ENCODE assay signal across 10 mouse cellular contexts in genomic region chr15:100263246-100263905, GRCm38 (mm10). TPM values are rescaled to one million over a fixed set of nuclear protein-coding genes. Genes with fewer than 3 reads are reported as not detected.
DNase-seq lines count a peak whose midpoint lies in the region; TF ChIP-seq lines count a peak whose summit lies in the region.
"Had no signal": no experiment of that assay in that cellular context is flagged by ENCODE, and none has a peak within 500 bp of the region (broad histone marks: within the 10 kb centered on the region; RNA-seq: fewer than 3 reads in every experiment).

No protein-coding gene starts in this region.

- H3K4me3 ChIP-seq in left cerebral cortex, adult 2 months: no peak overlapping the region
- H3K4me3 ChIP-seq in cortical plate, adult 2 months (ENCODE audit: insufficient read depth, low read length): no peak overlapping the region
- H3K4me3 ChIP-seq: lung, embryonic 15.5 days had no signal

- peak; percentile 18 for DNase-seq in cerebellum, adult 8-10 months
- DNase-seq in cerebellum, postnatal 4 days (ENCODE audit: low spot score in 2 of 2): no peak
- DNase-seq in left cerebral cortex, adult 2 months (ENCODE audit: extremely low spot score in 1 of 2, low spot score in 2 of 2): no peak
- no peak for DNase-seq in left cerebral cortex, adult 18-20 months (ENCODE audit: low spot score in 2 of 2)
- DNase-seq in mesoderm, embryonic 11.5 days (ENCODE audit: low read depth, low spot score): peak; percentile 13
- no peak for DNase-seq in spleen, postnatal 4 days (ENCODE audit: low spot score in 2 of 2)
- DNase-seq in right cerebral cortex, postnatal 25 days: no peak

- no peak for TF ChIP-seq POLR2A in cortical plate, adult 2 months (IDR thresholded peaks at IDR 0.05; ENCODE audit: extremely low read depth, insufficient read depth, low read length)

- H3K4me1 ChIP-seq in cortical plate, adult 2 months (ENCODE audit: control insufficient read depth, insufficient read depth, low read length): no peaks in the 10 kb centered on the region
- H3K4me1 ChIP-seq: lung, embryonic 15.5 days had no signal

- peak; percentile 62 for TF ChIP-seq CTCF in left cerebral cortex, adult 2 months (IDR thresholded peaks at IDR 0.05)
- 0 out of 2 replicates have a peak, but pooled peaks have one; percentile 18 for TF ChIP-seq CTCF in cortical plate, adult 2 months (IDR thresholded peaks at IDR 0.05; ENCODE audit: extremely low read depth, insufficient read depth, low read length)

- intact Hi-C loops in left cerebral cortex, adult 2 months (cut with DNase I): loop anchor here (2.0 to 5.0 kb wide), 2 partner anchors 111 to 194 kb away; no protein-coding TSS in a partner anchor

- no peak overlapping the region for H3K27ac ChIP-seq in left cerebral cortex, adult 2 months
- no peak overlapping the region for H3K27ac ChIP-seq in cortical plate, adult 2 months (ENCODE audit: insufficient read depth, low read length)
- H3K27ac ChIP-seq: lung, embryonic 15.5 days had no signal

RNA-seq across cellular contexts. Expression of gene Tmprss12, which starts 17.3 kb away (rescaled TPM):
- total RNA-seq in left cerebral cortex, adult 2 months (2021): not detected
- not detected for total RNA-seq in left cerebral cortex, adult 18-20 months (2021)
- polyA plus RNA-seq in cortical plate, adult 2 months (2012; rRNA removed): not detected in 2 replicates
- total RNA-seq: heart, adult 18-20 months had no signal
- polyA plus RNA-seq: lung, embryonic 15.5 days had no signal

RNA-seq across cellular contexts. Expression of gene Atf1, which starts 35.8 kb away (rescaled TPM):
- total RNA-seq in left cerebral cortex, adult 2 months (2021): 10 to 100 TPM; 19.9 to 27.8 TPM
- total RNA-seq in left cerebral cortex, adult 18-20 months (2021): 10 to 100 TPM; 20.8 to 25.4 TPM
- polyA plus RNA-seq in cortical plate, adult 2 months (2012; rRNA removed): 13.4 and 14.3 TPM in 2 replicates

RNA-seq across cellular contexts. Expression of gene Mettl7a1, which starts 40.6 kb away (rescaled TPM):
- total RNA-seq in left cerebral cortex, adult 2 months (2021): 10 to 100 TPM; 30.0 to 32.2 TPM
- total RNA-seq in left cerebral cortex, adult 18-20 months (2021): 10 to 100 TPM; 32.2 to 35.0 TPM
- 37.9 and 39.5 TPM in 2 replicates for polyA plus RNA-seq in cortical plate, adult 2 months (2012; rRNA removed)

Comparison
In these comparisons a context has a peak if more than half of its experiments do, and no peak if none do; other contexts are left out.
1. DNase-seq: peak in cerebellum, adult 8-10 months (single experiment) and mesoderm, embryonic 11.5 days (single experiment); none in cerebellum, postnatal 4 days (0 of 2), left cerebral cortex, adult 2 months (0 of 2), left cerebral cortex, adult 18-20 months (0 of 2), spleen, postnatal 4 days (0 of 2) and right cerebral cortex, postnatal 25 days (single experiment).